Mouse (Mus musculus): ENCODE measurements around the gene Acsl5.

- no peak for TF ChIP-seq POLR2AphosphoS5 (IDR thresholded peaks at IDR 0.05; ENCODE audit: insufficient replicate concordance, low read depth, low read length)
- no peak for TF ChIP-seq CTCF (IDR thresholded peaks at IDR 0.05; ENCODE audit: low read depth, low read length)
- TF ChIP-seq GATA2 (IDR thresholded peaks at IDR 0.05; ENCODE audit: borderline replicate concordance, low read depth, low read length), result no peak
- TF ChIP-seq GATA1 (IDR thresholded peaks at IDR 0.05; ENCODE audit: borderline replicate concordance, low read length), result no peak
Measured at GRCm38 (mm10) chr19:55343274-55343673, 91.5 kb downstream of the Acsl5 start.
